Mouse (Mus musculus): ENCODE measurements around the gene Sun3.

DNA sequence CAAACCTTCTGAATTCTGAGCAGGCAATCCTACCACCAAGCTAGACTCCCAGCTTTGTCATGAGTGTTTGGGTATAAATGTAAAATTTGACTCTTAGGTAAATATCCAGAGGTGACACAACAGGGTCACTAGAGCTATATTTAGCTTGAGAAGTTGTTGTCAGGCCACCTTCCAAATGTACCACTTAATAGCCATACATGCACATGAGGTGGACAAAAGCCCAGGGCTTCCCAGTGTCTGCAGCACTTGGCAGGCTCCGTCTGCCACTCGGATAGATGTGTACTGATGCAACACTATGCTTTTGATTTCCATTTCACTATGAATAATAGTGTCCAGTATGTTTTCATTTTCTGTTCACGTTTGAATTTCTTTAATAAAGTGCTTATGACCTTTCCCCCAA, 23.6 kb downstream of the Sun3 start:
- TF ChIP-seq POLR2A (IDR thresholded peaks at IDR 0.05; ENCODE audit: insufficient read depth, low read depth, low read length) (no peak), CTCF (IDR thresholded peaks at IDR 0.05) (no peak)

All from heart, adult 2 months (tissue).